Mouse (Mus musculus) embryonic fibroblast, embryonic 13.5 days (primary cell): ENCODE measurements around the gene Fam163b. TPM values are rescaled to one million over a fixed set of nuclear protein-coding genes. Genes with fewer than 3 reads are reported as not detected.

Experiments
- H3K27ac ChIP-seq: 2 replicates; pipeline ENCODE4 v1.5.1; 2012; ENCODE audit warnings: low read length, control low read depth, inconsistent platforms; ENCODE audit not compliant: insufficient read depth
- H3K4me1 ChIP-seq: 2 replicates; pipeline ENCODE4 v1.6.1; 2011; ENCODE audit warnings: low read length; ENCODE audit not compliant: control insufficient read depth, insufficient read depth
- H3K4me3 ChIP-seq: 2 replicates; pipeline ENCODE4 v1.5.1; 2011; ENCODE audit warnings: mild to moderate bottlenecking, control low read depth, low read length; ENCODE audit not compliant: insufficient read depth
- CTCF ChIP-seq: IDR thresholded peaks from 2 replicates; pipeline ENCODE4 v1.5.1; 2011; ENCODE audit warnings: mild to moderate bottlenecking, control low read depth, low read length, moderate library complexity, borderline replicate concordance; ENCODE audit not compliant: insufficient read depth
- POLR2A ChIP-seq: IDR thresholded peaks from 2 replicates; pipeline ENCODE4 v1.6.1; 2011; ENCODE audit warnings: low read depth, mild to moderate bottlenecking, control low read depth, low read length, moderate library complexity
- polyA plus RNA-seq: library from polyadenylated mRNA; stranded (reverse); fragments of >200 nt; gene quantifications from 2 replicates; pipeline ENCODE4 v1.2.4, GENCODE M21; 2011; ENCODE audit warnings: low read depth; ENCODE audit not compliant: missing spikeins, insufficient read length

Gene Fam163b
- polyA plus RNA-seq = not detected in 2 replicates

- H3K4me1 ChIP-seq = no peaks in the 10 kb centered on the region
- no peak within 1 kb of the TSS for H3K4me3 ChIP-seq
- no peak for TF ChIP-seq POLR2A
- TF ChIP-seq CTCF = no peak
Measured at GRCm38 (mm10) chr2:27141950-27142693, at the start of gene Fam163b. Fam163b (minus strand) TSS chr2:27142491.

DNA sequence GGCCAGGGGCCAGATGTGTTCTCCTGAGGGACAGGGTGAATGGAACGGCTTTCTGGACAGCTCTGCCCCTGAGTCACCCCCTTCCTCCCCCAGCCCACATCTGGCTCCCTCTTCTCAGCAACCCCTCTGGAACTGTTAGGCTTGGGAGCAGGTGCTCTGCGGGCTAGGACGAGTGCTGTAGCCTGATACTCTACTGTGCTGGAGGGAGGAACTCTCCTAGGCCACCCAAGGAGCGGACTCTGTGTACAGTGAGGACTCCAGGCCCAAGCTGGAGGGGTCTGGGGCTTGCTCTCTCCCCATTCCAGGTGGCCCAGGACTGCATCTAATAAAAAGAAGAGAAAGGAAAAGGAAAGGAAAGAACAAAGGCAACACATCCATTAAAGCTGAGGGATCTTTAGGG is 47.7 kb upstream of the Fam163b start:
- TF ChIP-seq POLR2A (no peak), CTCF (no peak)
- H3K4me1 ChIP-seq = no peaks in the 10 kb centered on the region
- H3K4me3 ChIP-seq = no peak overlapping the region
- H3K27ac ChIP-seq = no peak overlapping the region

More at GRCm38 (mm10) chr2:27141950-27142693, at the start of gene Fam163b:
- no peak within 1 kb of the TSS for H3K27ac ChIP-seq

DNA sequence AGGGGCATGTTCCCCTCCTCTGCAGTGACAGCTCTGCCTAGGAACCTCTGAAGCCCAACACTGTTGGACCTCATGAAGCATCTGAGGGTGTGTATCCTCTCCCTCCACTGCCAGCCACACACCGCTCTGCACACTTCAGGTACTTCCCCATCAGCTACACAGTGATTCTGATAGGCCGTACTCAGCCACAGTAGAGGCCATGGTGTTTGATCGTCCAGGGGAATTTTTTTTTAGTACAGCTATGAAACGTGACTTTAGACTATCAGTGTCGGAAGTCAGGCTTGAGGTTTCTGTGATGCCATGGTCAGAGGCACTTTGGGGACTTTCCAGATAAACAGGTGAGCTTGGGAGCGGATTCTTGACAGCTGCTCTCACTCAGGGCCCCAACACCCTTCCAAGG is 45.2 kb upstream of the Fam163b start:
- TF ChIP-seq POLR2A (no peak), CTCF (no peak)
- Histone ChIP-seq H3K27ac (no peak overlapping the region), H3K4me1 (peaks cover 8% of the 10 kb centered on the region; the same call in 1 of the 2 replicates), H3K4me3 (no peak overlapping the region)

- TF ChIP-seq CTCF = no peak
- no peak for TF ChIP-seq POLR2A
- peaks cover 11% of the 10 kb centered on the region for H3K4me1 ChIP-seq
- peak overlapping the region; percentile 80 for H3K27ac ChIP-seq
- H3K4me3 ChIP-seq = no peak overlapping the region
Measured at GRCm38 (mm10) chr2:27183734-27184133, 41.4 kb upstream of the Fam163b start.

GRCm38 (mm10) chr2:27181907-27182306 is 39.6 kb upstream of the Fam163b start:
- no peak overlapping the region for H3K27ac ChIP-seq
- peaks cover 13% of the 10 kb centered on the region for H3K4me1 ChIP-seq
- H3K4me3 ChIP-seq = no peak overlapping the region
- no peak for TF ChIP-seq CTCF
- TF ChIP-seq POLR2A = no peak

GRCm38 (mm10) chr2:27179101-27179500 is 36.8 kb upstream of the Fam163b start:
- H3K27ac ChIP-seq = peak overlapping the region; percentile 14; the same call in 1 of the 2 replicates
- H3K4me3 ChIP-seq = no peak overlapping the region
- TF ChIP-seq CTCF (no peak), POLR2A (no peak)
- peaks cover 22% of the 10 kb centered on the region for H3K4me1 ChIP-seq

GRCm38 (mm10) chr2:27175696-27176267 is 33.5 kb upstream of the Fam163b start:
- peaks cover 15% of the 10 kb centered on the region for H3K4me1 ChIP-seq
- no peak overlapping the region for H3K27ac ChIP-seq

DNA sequence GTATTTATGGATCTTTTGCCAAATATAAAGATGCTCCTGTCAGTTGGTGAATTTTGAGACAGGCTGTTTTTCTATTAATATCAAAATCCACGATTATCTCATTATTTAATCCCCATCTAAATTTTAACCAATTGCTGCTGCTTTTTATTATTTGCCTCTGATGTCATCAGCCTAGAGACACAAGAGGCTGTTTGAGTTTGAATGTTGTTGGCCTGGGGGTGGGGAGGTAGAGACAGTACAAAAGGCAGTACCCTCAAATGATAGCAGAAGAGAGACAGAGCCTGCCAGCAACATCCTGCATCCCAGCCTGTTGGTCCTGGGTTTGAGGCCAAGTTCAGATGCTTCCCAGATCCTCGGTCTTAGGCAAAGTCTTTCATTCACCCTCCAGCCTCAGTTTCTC is 32.0 kb upstream of the Fam163b start:
- no peak overlapping the region for H3K27ac ChIP-seq
- TF ChIP-seq CTCF (no peak), POLR2A (no peak)
- peaks cover 15% of the 10 kb centered on the region for H3K4me1 ChIP-seq
- no peak overlapping the region for H3K4me3 ChIP-seq

More at GRCm38 (mm10) chr2:27175696-27176267, 33.5 kb upstream of the Fam163b start:
- H3K4me3 ChIP-seq = no peak overlapping the region
- TF ChIP-seq POLR2A = no peak
- no peak for TF ChIP-seq CTCF

GRCm38 (mm10) chr2:27166999-27167398 is 24.7 kb upstream of the Fam163b start:
- TF ChIP-seq CTCF (no peak), POLR2A (no peak)
- Histone ChIP-seq H3K4me1 (peaks cover 13% of the 10 kb centered on the region), H3K4me3 (no peak overlapping the region), H3K27ac (no peak overlapping the region)

DNA sequence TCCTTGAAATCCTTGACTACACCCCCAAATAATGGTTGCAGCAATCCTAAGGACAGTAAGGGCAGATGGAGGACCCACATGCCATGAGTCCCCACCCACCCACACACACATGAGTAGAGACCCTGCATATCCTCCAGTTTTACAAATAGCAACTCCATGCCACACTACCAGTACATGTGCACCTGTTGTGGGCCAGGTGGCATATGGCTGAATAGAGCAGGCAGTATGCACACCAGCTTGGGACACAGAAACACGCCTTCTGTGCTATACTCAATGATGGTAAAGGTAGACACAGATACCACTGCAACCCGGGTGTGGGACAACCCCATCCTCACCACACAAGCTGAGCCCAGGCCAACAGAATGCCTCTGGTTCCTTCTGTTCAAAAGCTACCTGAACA is 23.8 kb upstream of the Fam163b start:
- peaks cover 13% of the 10 kb centered on the region for H3K4me1 ChIP-seq
- no peak for TF ChIP-seq CTCF
- no peak for TF ChIP-seq POLR2A
- H3K27ac ChIP-seq = no peak overlapping the region
- no peak overlapping the region for H3K4me3 ChIP-seq
